Mouse (Mus musculus): ENCODE results near the gene Akap13. TPM values are rescaled to one million over a fixed set of nuclear protein-coding genes. Genes with fewer than 3 reads are reported as not detected.
A peak's percentile ranks its signal among the peaks of the same experiment; 100 is the strongest.

The Akap13 gene
- total and polyA plus RNA-seq, 3 experiments, result 16.8 to 72.0 (median 64.1) TPM

DNA sequence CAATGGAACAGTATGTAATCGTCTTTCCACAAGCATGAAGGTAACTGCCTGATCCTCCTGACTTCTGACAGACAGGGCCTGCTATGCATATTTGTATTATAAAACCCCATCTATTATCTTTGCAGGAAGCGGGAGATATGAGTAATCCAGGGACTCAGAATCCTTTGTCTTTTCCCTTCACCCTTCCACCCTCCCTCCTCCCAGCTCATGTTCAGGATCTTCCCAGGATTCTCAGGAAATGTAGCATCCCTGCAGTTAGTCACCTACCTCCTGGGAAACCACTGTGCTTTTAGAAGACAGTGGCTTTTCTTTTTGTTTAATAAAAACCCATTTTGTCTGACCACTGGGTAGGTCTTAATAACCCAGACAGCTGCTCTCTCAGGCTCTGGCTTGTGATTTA lies 256.1 kb downstream of the Akap13 start:
- Histone ChIP-seq H3K4me1 (ENCODE audit: control insufficient read depth, insufficient read depth, low read length) (peaks cover 16% of the 10 kb centered on the region), H3K9ac (ENCODE audit: low read depth, low read length) (no peak overlapping the region), H3K36me3 (ENCODE audit: control insufficient read depth, insufficient read depth, low read length) (peaks cover 70% of the 10 kb centered on the region), H3K4me3 (no peak overlapping the region), H3K27me3 (ENCODE audit: control insufficient read depth, insufficient read depth, low read length) (no peaks in the 10 kb centered on the region), H3K27ac (peak overlapping the region; percentile 29), H3K79me2 (replicated peaks; ENCODE audit: control insufficient read depth, insufficient read depth, low read length) (no peaks in the 10 kb centered on the region; the same call in none of the 2 replicates)
- TF ChIP-seq EP300 (IDR thresholded peaks at IDR 0.05; ENCODE audit: insufficient read depth, low read depth, low read length) (no peak), CTCF (IDR thresholded peaks at IDR 0.05) (no peak), POLR2A (IDR thresholded peaks at IDR 0.05; ENCODE audit: insufficient read depth, low read depth, low read length) (no peak)
- DNase-seq, result no peak
- 48% methylated on average over 2 of the region's 2 CpGs for WGBS
- intact Hi-C loops (cut with DNase I), result loop anchor here (10.0 kb wide), 1 partner anchor 337 kb away; no protein-coding TSS in a partner anchor

DNA sequence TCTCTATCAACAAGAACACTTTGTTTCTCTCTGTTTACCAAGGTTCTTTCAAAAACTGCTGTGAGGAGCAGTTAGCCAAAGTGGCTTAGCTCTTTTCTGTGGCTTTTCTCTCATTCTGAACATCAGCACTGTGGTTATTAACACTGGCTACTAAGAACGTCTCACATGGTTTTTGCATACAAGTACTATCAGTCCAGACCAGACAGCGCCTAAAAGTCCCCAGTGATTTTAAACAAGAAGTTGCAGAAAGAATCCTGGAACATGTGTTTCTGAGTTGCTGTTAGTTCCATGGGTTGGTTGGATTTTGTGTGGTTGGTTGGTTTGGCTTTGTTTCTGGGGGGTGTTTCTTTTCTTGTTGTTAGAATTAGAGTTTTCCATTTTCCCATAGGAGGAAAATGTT lies 257.5 kb downstream of the Akap13 start:
- Histone ChIP-seq H3K27me3 (ENCODE audit: control insufficient read depth, insufficient read depth, low read length) (no peaks in the 10 kb centered on the region), H3K27ac (peak overlapping the region; percentile 29), H3K9ac (ENCODE audit: low read depth, low read length) (no peak overlapping the region), H3K4me1 (ENCODE audit: control insufficient read depth, insufficient read depth, low read length) (peaks cover 24% of the 10 kb centered on the region), H3K4me3 (no peak overlapping the region), H3K36me3 (ENCODE audit: control insufficient read depth, insufficient read depth, low read length) (peaks cover 77% of the 10 kb centered on the region), H3K79me2 (replicated peaks; ENCODE audit: control insufficient read depth, insufficient read depth, low read length) (no peaks in the 10 kb centered on the region; the same call in none of the 2 replicates)
- no peak for DNase-seq
- WGBS, result 40% methylated on average over 2 of the region's 2 CpGs
- TF ChIP-seq EP300 (IDR thresholded peaks at IDR 0.05; ENCODE audit: insufficient read depth, low read depth, low read length) (no peak), CTCF (IDR thresholded peaks at IDR 0.05) (no peak)
- intact Hi-C loops (cut with DNase I), result loop anchor here (10.0 kb wide), 1 partner anchor 338 kb away; no protein-coding TSS in a partner anchor

DNA sequence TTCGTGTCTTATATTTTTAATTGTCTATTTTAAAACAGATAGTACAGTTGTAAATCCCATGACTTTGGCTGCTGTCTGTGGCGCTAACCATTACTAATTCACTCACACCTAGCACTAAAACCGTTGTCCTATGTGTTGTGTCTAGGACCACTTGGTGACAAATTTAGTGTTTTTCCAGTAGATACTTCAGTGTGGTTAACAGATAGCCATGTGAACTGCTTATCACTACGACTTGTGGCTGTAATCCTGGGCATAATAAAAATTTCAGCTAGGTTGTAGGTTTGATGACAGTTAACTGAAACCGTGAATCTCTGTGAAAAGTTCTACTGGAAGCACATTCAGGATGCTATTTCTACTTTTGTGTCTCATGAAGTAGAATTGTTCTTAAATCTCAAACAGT lies 258.6 kb downstream of the Akap13 start:
- Histone ChIP-seq H3K4me3 (no peak overlapping the region), H3K9ac (ENCODE audit: low read depth, low read length) (no peak overlapping the region), H3K27ac (peak overlapping the region; percentile 73), H3K4me1 (ENCODE audit: control insufficient read depth, insufficient read depth, low read length) (peaks cover 24% of the 10 kb centered on the region), H3K36me3 (ENCODE audit: control insufficient read depth, insufficient read depth, low read length) (peaks cover 72% of the 10 kb centered on the region), H3K27me3 (ENCODE audit: control insufficient read depth, insufficient read depth, low read length) (no peaks in the 10 kb centered on the region), H3K79me2 (replicated peaks; ENCODE audit: control insufficient read depth, insufficient read depth, low read length) (no peaks in the 10 kb centered on the region; the same call in none of the 2 replicates)
- WGBS, result 67% methylated on average over 5 of the region's 5 CpGs
- no peak for DNase-seq
- intact Hi-C loops (cut with DNase I), result loop anchor here (2.0 to 10.0 kb wide), 2 partner anchors 73 to 339 kb away; no protein-coding TSS in a partner anchor
- TF ChIP-seq EP300 (IDR thresholded peaks at IDR 0.05; ENCODE audit: insufficient read depth, low read depth, low read length) (no peak), POLR2A (IDR thresholded peaks at IDR 0.05; ENCODE audit: insufficient read depth, low read depth, low read length) (no peak), CTCF (IDR thresholded peaks at IDR 0.05) (no peak)

DNA sequence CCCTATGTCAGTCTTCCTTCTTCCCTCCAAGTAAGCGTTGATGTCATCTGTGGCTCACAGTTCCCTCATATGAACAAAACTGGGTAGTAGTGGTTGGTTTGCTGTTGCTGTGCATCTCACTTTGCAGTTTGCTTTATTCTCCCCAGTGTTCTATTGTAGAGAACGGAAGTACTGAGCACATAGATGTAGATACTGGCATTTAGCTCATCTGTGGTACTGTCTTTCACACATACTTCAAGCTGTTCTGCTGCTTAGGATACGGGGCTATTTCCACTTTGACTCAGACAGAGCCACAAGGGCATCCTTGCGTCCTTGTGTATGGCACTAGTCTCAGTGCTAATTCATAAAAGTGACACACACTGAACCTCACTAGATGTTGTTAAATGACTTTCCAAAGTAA lies 259.7 kb downstream of the Akap13 start:
- no peak overlapping the region for H3K9ac ChIP-seq (ENCODE audit: low read depth, low read length)
- WGBS, result 62% methylated on average over 4 of the region's 4 CpGs
- H3K4me1 ChIP-seq (ENCODE audit: control insufficient read depth, insufficient read depth, low read length), result peaks cover 24% of the 10 kb centered on the region
- TF ChIP-seq POLR2A (IDR thresholded peaks at IDR 0.05; ENCODE audit: insufficient read depth, low read depth, low read length) (no peak), CTCF (IDR thresholded peaks at IDR 0.05) (no peak), EP300 (IDR thresholded peaks at IDR 0.05; ENCODE audit: insufficient read depth, low read depth, low read length) (no peak)
- peak overlapping the region; percentile 73 for H3K27ac ChIP-seq
- H3K36me3 ChIP-seq (ENCODE audit: control insufficient read depth, insufficient read depth, low read length), result peaks cover 64% of the 10 kb centered on the region
- intact Hi-C loops (cut with DNase I), result loop anchor here (2.0 to 10.0 kb wide), 4 partner anchors 33 to 340 kb away; no protein-coding TSS in a partner anchor
- no peak overlapping the region for H3K4me3 ChIP-seq
- no peak for DNase-seq
- no peaks in the 10 kb centered on the region for H3K27me3 ChIP-seq (ENCODE audit: control insufficient read depth, insufficient read depth, low read length)
- no peaks in the 10 kb centered on the region; the same call in 1 of the 2 replicates for H3K79me2 ChIP-seq (replicated peaks; ENCODE audit: control insufficient read depth, insufficient read depth, low read length)

DNA sequence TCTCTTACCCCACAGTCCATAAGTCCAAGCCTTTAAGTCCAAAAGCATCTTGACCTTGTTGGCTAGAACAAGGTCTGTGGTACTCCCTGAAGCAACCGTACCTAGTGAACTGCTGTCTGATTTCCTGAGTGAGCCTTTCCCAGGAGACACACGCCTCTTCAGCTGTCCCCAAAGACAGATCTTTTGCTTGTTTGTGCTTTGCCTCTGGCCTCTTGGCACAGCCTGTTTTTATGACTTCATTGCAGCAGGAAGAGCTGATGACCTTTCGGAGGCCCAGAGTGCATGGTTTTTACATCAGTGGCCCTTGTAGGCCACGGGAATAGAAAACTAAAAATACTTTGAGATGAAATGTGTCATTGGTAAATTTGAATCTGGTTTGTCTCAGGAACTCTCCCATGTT lies 260.6 kb downstream of the Akap13 start:
- intact Hi-C loops (cut with DNase I), result loop anchor here (2.0 to 10.0 kb wide), 4 partner anchors 34 to 341 kb away; no protein-coding TSS in a partner anchor
- peak overlapping the region; percentile 14; the same call in 1 of the 2 replicates for H3K9ac ChIP-seq (ENCODE audit: low read depth, low read length)
- peak; percentile 65 to 83 for DNase-seq
- H3K27ac ChIP-seq, result peak overlapping the region; percentile 73
- peaks cover 24% of the 10 kb centered on the region for H3K4me1 ChIP-seq (ENCODE audit: control insufficient read depth, insufficient read depth, low read length)
- H3K36me3 ChIP-seq (ENCODE audit: control insufficient read depth, insufficient read depth, low read length), result peaks cover 62% of the 10 kb centered on the region
- no peaks in the 10 kb centered on the region for H3K27me3 ChIP-seq (ENCODE audit: control insufficient read depth, insufficient read depth, low read length)
- TF ChIP-seq POLR2A (IDR thresholded peaks at IDR 0.05; ENCODE audit: insufficient read depth, low read depth, low read length) (peak; percentile 27; the same call in 1 of the 2 replicates), EP300 (IDR thresholded peaks at IDR 0.05; ENCODE audit: insufficient read depth, low read depth, low read length) (peak; percentile 87; the same call in 1 of the 2 replicates), CTCF (IDR thresholded peaks at IDR 0.05) (no peak)
- no peaks in the 10 kb centered on the region; the same call in 1 of the 2 replicates for H3K79me2 ChIP-seq (replicated peaks; ENCODE audit: control insufficient read depth, insufficient read depth, low read length)
- WGBS, result 3% methylated on average over 4 of the region's 4 CpGs
- H3K4me3 ChIP-seq, result no peak overlapping the region

DNA sequence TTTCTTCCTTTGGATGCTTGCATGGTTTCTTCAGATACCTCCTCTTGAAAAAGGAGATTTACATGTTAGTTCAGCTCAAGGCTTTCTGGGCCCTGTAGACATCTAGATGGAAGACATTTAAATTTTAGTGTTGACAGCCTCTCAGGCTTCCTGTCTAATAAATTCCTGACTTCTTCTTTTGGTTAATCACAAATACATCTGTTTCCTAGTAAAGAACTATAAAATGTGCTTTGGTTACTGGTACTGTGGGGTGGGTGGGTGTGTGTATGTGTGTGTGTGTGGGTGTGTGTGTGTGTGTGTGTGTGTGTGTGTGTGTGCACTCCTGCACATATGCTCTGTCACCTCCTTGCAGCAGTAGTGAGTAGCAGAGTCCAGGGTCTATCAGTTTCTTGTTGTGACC lies 262.0 kb downstream of the Akap13 start:
- Histone ChIP-seq H3K36me3 (ENCODE audit: control insufficient read depth, insufficient read depth, low read length) (peaks cover 50% of the 10 kb centered on the region), H3K79me2 (replicated peaks; ENCODE audit: control insufficient read depth, insufficient read depth, low read length) (no peaks in the 10 kb centered on the region; the same call in 1 of the 2 replicates), H3K4me3 (no peak overlapping the region), H3K27me3 (ENCODE audit: control insufficient read depth, insufficient read depth, low read length) (no peaks in the 10 kb centered on the region), H3K27ac (peak overlapping the region; percentile 73), H3K9ac (ENCODE audit: low read depth, low read length) (no peak overlapping the region), H3K4me1 (ENCODE audit: control insufficient read depth, insufficient read depth, low read length) (peaks cover 24% of the 10 kb centered on the region)
- intact Hi-C loops (cut with DNase I), result loop anchor here (5.0 to 10.0 kb wide), 3 partner anchors 35 to 343 kb away; no protein-coding TSS in a partner anchor
- no peak for TF ChIP-seq CTCF (IDR thresholded peaks at IDR 0.05)
- no peak for TF ChIP-seq POLR2A (IDR thresholded peaks at IDR 0.05; ENCODE audit: insufficient read depth, low read depth, low read length)
- TF ChIP-seq EP300 (IDR thresholded peaks at IDR 0.05; ENCODE audit: insufficient read depth, low read depth, low read length), result no peak
- DNase-seq, result no peak

Measured in heart, adult 2 months (tissue).